Mouse (Mus musculus): Measurements from ENCODE around the gene H2-Q4.
"Not testable (repeated sequence)": the region's sequence is repeated elsewhere in the genome, so short reads cannot be mapped to it uniquely, and the experiment has no call there.

GRCm38 (mm10) chr17:35347659-35348058 lies 31.8 kb upstream of the H2-Q4 start:
- TF ChIP-seq CTCF, EP300 (IDR thresholded peaks at IDR 0.05; ENCODE audit: low read depth): not testable (repeated sequence)

All from liver, postnatal 0 days (tissue).